Mouse (Mus musculus) MEL (cell line): Measurements from ENCODE around the gene Ryr2.
"Not testable (repeated sequence)": the region's sequence is repeated elsewhere in the genome, so short reads cannot be mapped to it uniquely, and the experiment has no call there.

Source experiments
- E2F4 ChIP-seq: IDR thresholded peaks from 2 replicates; pipeline ENCODE4 v1.6.1; 2011; ENCODE audit warnings: low read depth, low read length, improper control_type of control experiment, borderline replicate concordance
- EP300 ChIP-seq, 2 experiments: IDR thresholded peaks; 2 replicates each; pipeline ENCODE4 v1.6.1; 2011; ENCODE audit warnings: improper control_type of control experiment in 2 of 2, low read length in 2 of 2, low read depth in 1 of 2, mild to moderate bottlenecking in 1 of 2
- GATA1 ChIP-seq: IDR thresholded peaks from 2 replicates; pipeline ENCODE4 v1.6.1; 2011; ENCODE audit warnings: low read depth, low read length, improper control_type of control experiment
- MAX ChIP-seq: IDR thresholded peaks from 2 replicates; pipeline ENCODE4 v1.6.1; 2011; ENCODE audit warnings: low read length, improper control_type of control experiment
- MEF2A ChIP-seq: IDR thresholded peaks from 2 replicates; pipeline ENCODE4 v1.6.1; 2014; ENCODE audit warnings: low read depth, mild to moderate bottlenecking, inconsistent platforms, low read length, improper control_type of control experiment; ENCODE audit not compliant: poor library complexity, insufficient replicate concordance, severe bottlenecking; ENCODE audit errors: extremely low read depth
- MYC ChIP-seq: IDR thresholded peaks from 2 replicates; pipeline ENCODE4 v1.6.1; 2011; ENCODE audit warnings: low read depth, mild to moderate bottlenecking, low read length, improper control_type of control experiment, moderate library complexity
- POLR2A ChIP-seq, 2 experiments: IDR thresholded peaks; 2 replicates each; pipeline ENCODE4 v1.6.1; 2011 to 2012; ENCODE audit warnings: low read length in 2 of 2, mild to moderate bottlenecking in 2 of 2, control low read depth in 1 of 2, improper control_type of control experiment in 1 of 2, low read depth in 1 of 2, moderate library complexity in 1 of 2; ENCODE audit not compliant: control insufficient read depth in 1 of 2, insufficient read depth in 1 of 2, poor library complexity in 1 of 2
- SMC3 ChIP-seq: IDR thresholded peaks from 2 replicates; pipeline ENCODE4 v1.6.1; 2011; ENCODE audit warnings: low read depth, low read length, improper control_type of control experiment
- USF1 ChIP-seq: IDR thresholded peaks from 2 replicates; pipeline ENCODE4 v1.6.1; 2014; ENCODE audit warnings: low read depth, mild to moderate bottlenecking, inconsistent platforms, low read length, improper control_type of control experiment, moderate library complexity
- USF2 ChIP-seq, 2 experiments: IDR thresholded peaks; 2 replicates each; pipeline ENCODE4 v1.6.1; 2011 to 2012; ENCODE audit warnings: improper control_type of control experiment in 2 of 2, low read length in 2 of 2, borderline replicate concordance in 1 of 2, inconsistent platforms in 1 of 2, low read depth in 1 of 2, mild to moderate bottlenecking in 1 of 2; ENCODE audit not compliant: insufficient read depth in 1 of 2
- ZC3H11A ChIP-seq: IDR thresholded peaks from 2 replicates; pipeline ENCODE4 v1.6.1; 2012; ENCODE audit warnings: low read depth, mild to moderate bottlenecking, inconsistent platforms, low read length, improper control_type of control experiment

- not testable (repeated sequence) for TF ChIP-seq ZC3H11A; GATA1; MYC; EP300 (IDR thresholded peaks at IDR 0.05; ENCODE audit: low read depth in 1 of 2, low read length in 2 of 2); SMC3; E2F4; MAX; MEF2A; POLR2A (IDR thresholded peaks at IDR 0.05; ENCODE audit: control insufficient read depth in 1 of 2, insufficient read depth in 1 of 2, low read depth in 1 of 2, low read length in 2 of 2, poor library complexity in 1 of 2); USF2 (IDR thresholded peaks at IDR 0.05; ENCODE audit: borderline replicate concordance in 1 of 2, insufficient read depth in 1 of 2, low read depth in 1 of 2, low read length in 2 of 2); USF1
These were observed 29.7 kb upstream of the Ryr2 start for GRCm38 (mm10) chr13:12136461-12136860.
